Mouse (Mus musculus): ENCODE measurements around the gene 4930442H23Rik. TPM values are rescaled to one million over a fixed set of nuclear protein-coding genes. Genes with fewer than 3 reads are reported as not detected.
A peak's percentile ranks its signal among the peaks of the same experiment; 100 is the strongest.

The 4930442H23Rik gene
- polyA plus RNA-seq, 1 experiment from 2014 or later, result not detected

DNA sequence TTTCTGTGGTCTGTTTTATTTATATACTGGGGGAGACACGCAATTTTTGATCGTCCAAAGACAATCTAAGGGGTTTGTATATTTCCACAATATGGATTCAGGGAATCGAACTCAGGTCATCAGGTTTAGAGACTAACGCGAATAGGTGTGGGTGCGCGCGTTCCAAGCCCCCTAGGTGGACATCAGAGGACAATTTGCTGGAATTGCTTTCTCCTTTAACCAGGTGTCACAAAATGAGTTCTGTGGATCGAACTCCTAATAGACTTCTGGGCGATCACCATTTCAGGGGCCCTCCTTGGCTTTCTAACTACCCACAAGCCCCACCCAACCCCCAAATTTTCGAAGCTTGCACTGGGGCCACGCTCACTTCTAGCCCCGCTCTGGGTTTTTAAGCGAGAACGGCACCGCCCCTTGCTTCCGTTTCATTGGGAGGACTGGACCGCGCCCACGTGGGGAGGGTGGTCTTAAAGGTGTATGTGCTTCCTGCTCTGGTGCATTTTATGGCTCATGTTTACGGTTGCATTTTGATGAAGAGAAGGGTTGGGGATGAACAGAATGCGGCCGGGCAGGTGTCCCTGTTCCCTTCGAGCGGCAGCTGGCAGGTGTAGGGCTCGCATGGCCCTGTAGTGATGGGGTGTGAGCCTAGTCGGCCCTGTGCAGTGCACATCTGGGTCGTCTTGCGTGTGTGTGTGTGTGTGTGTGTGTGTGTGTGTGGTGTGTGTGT lies 15.0 kb downstream of the 4930442H23Rik start:
- DNase-seq (peak; percentile 90), ATAC-seq (peak; percentile 44)
- H3K4me3 ChIP-seq (ENCODE audit: low read depth, low read length), result peak overlapping the region; percentile 83
- H3K4me2 ChIP-seq (ENCODE audit: low read depth, low read length), result peak overlapping the region; percentile 91
- peaks cover 22% of the 10 kb centered on the region for H3K4me1 ChIP-seq (ENCODE audit: insufficient read depth)
- no peaks in the 10 kb centered on the region for H3K9me3 ChIP-seq (ENCODE audit: low read length)
- peak overlapping the region; percentile 41 for H3K9ac ChIP-seq (replicated peaks)
- H3K36me3 ChIP-seq (replicated peaks; ENCODE audit: insufficient read depth, low read length), result peaks cover 7% of the 10 kb centered on the region; the same call in 1 of the 2 replicates
- H3K27ac ChIP-seq (ENCODE audit: low read depth), result peak overlapping the region; percentile 88
- no peaks in the 10 kb centered on the region for H3K27me3 ChIP-seq (ENCODE audit: insufficient read depth, low read length)
- TF ChIP-seq EP300 (IDR thresholded peaks at IDR 0.05; ENCODE audit: low read depth), result no peak
- TF ChIP-seq CTCF (IDR thresholded peaks at IDR 0.05; ENCODE audit: low read depth), result no peak
- WGBS (ENCODE audit: insufficient replicate concordance), result 1% methylated on average over 29 of the region's 29 CpGs

DNA sequence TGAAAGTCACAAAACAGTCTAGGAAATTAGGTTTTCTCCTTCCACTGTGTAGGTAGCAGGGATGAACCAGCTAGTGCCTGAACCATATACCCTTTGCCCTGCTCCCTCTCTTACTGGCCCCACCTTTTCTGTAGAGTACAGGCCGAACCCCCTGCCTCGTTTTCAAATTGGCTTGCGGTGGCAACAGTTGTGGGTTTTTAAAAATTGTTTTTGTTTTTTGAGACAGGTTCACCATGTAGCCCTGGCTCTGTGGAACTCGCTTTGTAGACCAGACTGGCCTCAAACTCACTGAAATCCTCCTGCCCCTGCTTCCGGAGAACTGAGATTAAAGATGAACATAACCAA lies 15.6 kb downstream of the 4930442H23Rik start:
- H3K9me3 ChIP-seq (ENCODE audit: low read length), result no peaks in the 10 kb centered on the region
- TF ChIP-seq CTCF (IDR thresholded peaks at IDR 0.05; ENCODE audit: low read depth), result no peak
- no peak for TF ChIP-seq EP300 (IDR thresholded peaks at IDR 0.05; ENCODE audit: low read depth)
- WGBS (ENCODE audit: insufficient replicate concordance), result 6% methylated on average over 5 of the region's 5 CpGs
- peak overlapping the region; percentile 88 for H3K27ac ChIP-seq (ENCODE audit: low read depth)
- H3K4me3 ChIP-seq (ENCODE audit: low read depth, low read length), result peak overlapping the region; percentile 83
- H3K4me1 ChIP-seq (ENCODE audit: insufficient read depth), result peaks cover 16% of the 10 kb centered on the region
- H3K4me2 ChIP-seq (ENCODE audit: low read depth, low read length), result peak overlapping the region; percentile 91
- peak; percentile 59 for ATAC-seq
- peak; percentile 61 for DNase-seq
- peaks cover 11% of the 10 kb centered on the region; the same call in 1 of the 2 replicates for H3K36me3 ChIP-seq (replicated peaks; ENCODE audit: insufficient read depth, low read length)
- peak overlapping the region; percentile 41 for H3K9ac ChIP-seq (replicated peaks)
- H3K27me3 ChIP-seq (ENCODE audit: insufficient read depth, low read length), result no peaks in the 10 kb centered on the region

- Histone ChIP-seq H3K4me2 (ENCODE audit: low read depth, low read length) (peak within 1 kb of the TSS; percentile 91), H3K36me3 (replicated peaks; ENCODE audit: insufficient read depth, low read length) (peaks cover 11% of the 10 kb centered on the region; the same call in 1 of the 2 replicates), H3K9ac (replicated peaks) (peak within 1 kb of the TSS; percentile 86), H3K4me1 (ENCODE audit: insufficient read depth) (peaks cover 20% of the 10 kb centered on the region), H3K27me3 (ENCODE audit: insufficient read depth, low read length) (no peaks in the 10 kb centered on the region), H3K4me3 (ENCODE audit: low read depth, low read length) (peak within 1 kb of the TSS; percentile 83), H3K9me3 (ENCODE audit: low read length) (no peaks in the 10 kb centered on the region), H3K27ac (ENCODE audit: low read depth) (peak within 1 kb of the TSS; percentile 88)
- DNase-seq (peak; percentile 100), ATAC-seq (peak; percentile 91)
- TF ChIP-seq CTCF (IDR thresholded peaks at IDR 0.05; ENCODE audit: low read depth) (no peak), EP300 (IDR thresholded peaks at IDR 0.05; ENCODE audit: low read depth) (no peak)
- WGBS (ENCODE audit: insufficient replicate concordance), result 2% methylated on average over 59 of the region's 64 CpGs
These were observed 16.2 kb downstream of the 4930442H23Rik start, which contains the start of gene Pias4 for GRCm38 (mm10) chr10:81167200-81168086. Gene Pias4, minus strand, starts transcription at chr10:81167923.

DNA sequence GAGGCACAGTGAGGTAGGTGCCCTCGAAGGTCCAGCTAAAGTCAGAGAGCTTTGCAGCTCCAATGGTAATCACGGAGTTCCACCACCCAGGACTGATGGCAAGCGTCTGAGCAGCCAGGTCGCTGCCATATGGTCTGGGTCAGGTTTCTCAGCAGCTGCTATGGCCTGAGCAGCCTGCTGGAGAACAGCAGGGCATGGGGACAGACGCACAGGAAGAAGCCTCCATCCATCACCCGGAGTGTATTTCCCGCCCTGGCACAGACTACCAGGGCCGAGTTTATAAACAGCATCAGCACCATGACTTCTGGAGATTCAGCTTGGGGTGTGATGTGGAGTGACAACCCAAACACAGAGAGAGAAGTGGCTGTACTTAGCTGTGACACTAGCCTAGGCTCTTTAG lies 18.5 kb downstream of the 4930442H23Rik start:
- no peak overlapping the region; the same call in 1 of the 2 replicates for H3K9ac ChIP-seq (replicated peaks)
- WGBS (ENCODE audit: insufficient replicate concordance), result 80% methylated on average over 8 of the region's 8 CpGs
- DNase-seq, result no peak
- no peaks in the 10 kb centered on the region for H3K9me3 ChIP-seq (ENCODE audit: low read length)
- H3K27ac ChIP-seq (ENCODE audit: low read depth), result no peak overlapping the region
- no peak overlapping the region for H3K4me3 ChIP-seq (ENCODE audit: low read depth, low read length)
- no peak for TF ChIP-seq EP300 (IDR thresholded peaks at IDR 0.05; ENCODE audit: low read depth)
- no peak for TF ChIP-seq CTCF (IDR thresholded peaks at IDR 0.05; ENCODE audit: low read depth)
- no peak overlapping the region for H3K4me2 ChIP-seq (ENCODE audit: low read depth, low read length)
- H3K4me1 ChIP-seq (ENCODE audit: insufficient read depth), result peaks cover 30% of the 10 kb centered on the region
- no peaks in the 10 kb centered on the region for H3K27me3 ChIP-seq (ENCODE audit: insufficient read depth, low read length)
- ATAC-seq, result no peak
- peaks cover 16% of the 10 kb centered on the region; the same call in 1 of the 2 replicates for H3K36me3 ChIP-seq (replicated peaks; ENCODE audit: insufficient read depth, low read length)

DNA sequence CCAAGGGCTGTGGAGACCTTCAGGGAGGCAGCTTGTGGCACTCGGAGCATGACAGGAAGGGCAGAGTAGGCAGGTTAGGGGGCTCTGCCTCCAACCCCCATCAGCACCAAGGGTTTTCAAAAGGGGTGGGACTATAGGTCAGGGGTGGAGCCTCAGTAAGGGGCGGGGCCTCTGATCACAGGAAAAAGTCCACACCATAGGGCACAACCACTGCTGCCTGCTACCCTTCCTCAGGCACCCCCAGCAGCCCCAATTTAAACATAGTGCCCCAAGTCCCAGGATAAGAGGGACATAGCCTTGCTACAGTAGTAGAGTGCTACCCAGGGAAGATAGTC lies 21.4 kb downstream of the 4930442H23Rik start:
- peaks cover 28% of the 10 kb centered on the region for H3K36me3 ChIP-seq (replicated peaks; ENCODE audit: insufficient read depth, low read length)
- peaks cover 22% of the 10 kb centered on the region for H3K4me1 ChIP-seq (ENCODE audit: insufficient read depth)

More for the DNA sequence above, 21.4 kb downstream of the 4930442H23Rik start:
- Histone ChIP-seq H3K27ac (ENCODE audit: low read depth) (0 out of 2 replicates have a peak overlapping the region, but pooled peaks have one; percentile 11), H3K27me3 (ENCODE audit: insufficient read depth, low read length) (no peaks in the 10 kb centered on the region), H3K9ac (replicated peaks) (0 out of 2 replicates have a peak overlapping the region, but pooled peaks have one; percentile 21), H3K4me3 (ENCODE audit: low read depth, low read length) (no peak overlapping the region), H3K4me2 (ENCODE audit: low read depth, low read length) (0 out of 2 replicates have a peak overlapping the region, but pooled peaks have one; percentile 18), H3K9me3 (ENCODE audit: low read length) (no peaks in the 10 kb centered on the region)
- 16% methylated on average over 1 of the region's 2 CpGs for WGBS (ENCODE audit: insufficient replicate concordance)
- ATAC-seq (peak; percentile 45), DNase-seq (no peak)
- no peak for TF ChIP-seq CTCF (IDR thresholded peaks at IDR 0.05; ENCODE audit: low read depth)
- no peak for TF ChIP-seq EP300 (IDR thresholded peaks at IDR 0.05; ENCODE audit: low read depth)

All from liver, postnatal 0 days (tissue).